In genomic region chr2:156763101-156763500, GRCm38 (mm10) we compare ENCODE assay signal across 9 mouse cellular contexts. TPM values are rescaled to one million over a fixed set of nuclear protein-coding genes. Genes with fewer than 3 reads are reported as not detected.
DNase-seq lines count a peak whose midpoint lies in the region; ATAC-seq and TF ChIP-seq lines count a peak whose summit lies in the region.
"Had no signal": no experiment of that assay in that cellular context is flagged by ENCODE, and none has a peak within 500 bp of the region (broad histone marks: within the 10 kb centered on the region; RNA-seq: fewer than 3 reads in every experiment).

No protein-coding gene starts in this region.

- H3K27ac ChIP-seq in hindbrain, embryonic 13.5 days, result peak overlapping the region; percentile 23; the same call in 1 of the 2 replicates
- H3K27ac ChIP-seq in hindbrain, embryonic 11.5 days (ENCODE audit: low read depth, low read length), result no peak overlapping the region
- 0 out of 2 replicates have a peak overlapping the region, but pooled peaks have one; percentile 3 for H3K27ac ChIP-seq in ES-E14 (ENCODE audit: insufficient read depth, low read depth, low read length, poor library complexity, severe bottlenecking)
- H3K27ac ChIP-seq: liver, embryonic 14.5 days had no signal

- DNase-seq in hindbrain, embryonic 11.5 days (ENCODE audit: low spot score), result no peak
- no peak for DNase-seq in ES-E14 (ENCODE audit: low read depth, low spot score)
- peak; percentile 61 for DNase-seq in gastrocnemius, postnatal 25 days
- DNase-seq in kidney, postnatal 4 days, result peak; percentile 83 to 86
- DNase-seq in thymus, postnatal 4 days, result no peak
- no peak for DNase-seq in left cerebral cortex, postnatal 36 days (ENCODE audit: low spot score in 2 of 2)
- DNase-seq in layer of hippocampus, adult 11-12 months (ENCODE audit: low spot score), result no peak

- no peak for ATAC-seq in hindbrain, embryonic 13.5 days (ENCODE audit: low FRiP score)
- no peak for ATAC-seq in hindbrain, embryonic 11.5 days (ENCODE audit: low FRiP score)

- intact Hi-C loops in left cerebral cortex, postnatal 36 days (cut with DNase I), result loop anchor here (5.0 kb wide), 1 partner anchor 36 kb away; no protein-coding TSS in a partner anchor

- no peak overlapping the region for H3K4me2 ChIP-seq in hindbrain, embryonic 13.5 days
- H3K4me2 ChIP-seq in hindbrain, embryonic 11.5 days (replicated peaks; ENCODE audit: low read depth, low read length), result no peak overlapping the region

- no peak overlapping the region for H3K9ac ChIP-seq in hindbrain, embryonic 13.5 days
- no peak overlapping the region for H3K9ac ChIP-seq in hindbrain, embryonic 11.5 days (ENCODE audit: low read depth, low read length)
- peak overlapping the region; percentile 27; the same call in 1 of the 2 replicates for H3K9ac ChIP-seq in ES-E14 (ENCODE audit: insufficient read depth, low read depth, low read length, poor library complexity, severe bottlenecking)
- H3K9ac ChIP-seq: liver, embryonic 14.5 days had no signal

- H3K27me3 ChIP-seq in hindbrain, embryonic 13.5 days, result no peaks in the 10 kb centered on the region
- H3K27me3 ChIP-seq in hindbrain, embryonic 11.5 days (ENCODE audit: control insufficient read depth, insufficient read depth, low read length), result no peaks in the 10 kb centered on the region

- H3K4me3 ChIP-seq in hindbrain, embryonic 13.5 days, result no peak overlapping the region
- H3K4me3 ChIP-seq in hindbrain, embryonic 11.5 days (ENCODE audit: low read depth, low read length), result no peak overlapping the region
- H3K4me3 ChIP-seq in ES-E14 (ENCODE audit: insufficient read depth in 1 of 2, low read depth in 1 of 2, low read length in 2 of 2, poor library complexity in 1 of 2, severe bottlenecking in 1 of 2), result peak overlapping the region; percentile 9 to 13; a peak in 2 of 4 replicates

- H3K36me3 ChIP-seq in hindbrain, embryonic 13.5 days, result peaks cover 69% of the 10 kb centered on the region
- peaks cover 24% of the 10 kb centered on the region for H3K36me3 ChIP-seq in hindbrain, embryonic 11.5 days (ENCODE audit: control insufficient read depth, insufficient read depth, low read length)
- peaks cover 31% of the 10 kb centered on the region for H3K36me3 ChIP-seq in ES-E14 (ENCODE audit: control insufficient read depth, insufficient read depth, low read length, poor library complexity, severe bottlenecking)

- H3K4me1 ChIP-seq in hindbrain, embryonic 13.5 days (replicated peaks), result no peaks in the 10 kb centered on the region
- no peaks in the 10 kb centered on the region for H3K4me1 ChIP-seq in hindbrain, embryonic 11.5 days (replicated peaks; ENCODE audit: control insufficient read depth, insufficient read depth, low read length)
- H3K4me1 ChIP-seq in ES-E14 (ENCODE audit: control insufficient read depth in 2 of 2, insufficient read depth in 2 of 2, low read length in 2 of 2, poor library complexity in 1 of 2), result peaks cover 0 to 5% of the 10 kb centered on the region in 2 experiments; a peak in 2 of 4 replicates

- in situ Hi-C loops in ES-E14 (cut with MboI; ENCODE audit: low sequenced_read_pairs in 2 of 2, unreplicated experiment in 2 of 2), result no loop called here

- H3K9me3 ChIP-seq in hindbrain, embryonic 13.5 days, result no peaks in the 10 kb centered on the region; the same call in 1 of the 2 replicates
- H3K9me3 ChIP-seq in hindbrain, embryonic 11.5 days (ENCODE audit: control insufficient read depth, low read length), result peaks cover 3% of the 10 kb centered on the region; the same call in 1 of the 2 replicates
- no peaks in the 10 kb centered on the region for H3K9me3 ChIP-seq in ES-E14 (ENCODE audit: control insufficient read depth, insufficient read depth, low read depth, low read length)

- WGBS in hindbrain, embryonic 13.5 days, result 81% methylated on average over 11 of the region's 11 CpGs
- 90% methylated on average over 11 of the region's 11 CpGs for WGBS in hindbrain, embryonic 11.5 days

TF ChIP-seq in ES-E14, 5 proteins besides CTCF, POLR2A, EP300 and RAD21:
- TF ChIP-seq ZC3H11A (IDR thresholded peaks at IDR 0.05; ENCODE audit: borderline replicate concordance, low read depth, low read length), result no peak
- no peak for TF ChIP-seq MAFK (IDR thresholded peaks at IDR 0.05; ENCODE audit: insufficient read depth, low read depth, low read length)
- no peak for TF ChIP-seq HCFC1 (IDR thresholded peaks at IDR 0.05; ENCODE audit: borderline replicate concordance, insufficient read depth, low read length)
- no peak for TF ChIP-seq ZNF384 (IDR thresholded peaks at IDR 0.05; ENCODE audit: low read depth, low read length)
- TF ChIP-seq CHD2 (IDR thresholded peaks at IDR 0.05; ENCODE audit: low read depth, low read length), result no peak
TF ChIP-seq in ES-E14: peak in this region for 0.

RNA-seq across cellular contexts. Expression of gene Myl9, which starts 12.1 kb away (rescaled TPM):
- polyA plus RNA-seq in hindbrain, embryonic 13.5 days (2015; fragmentation: Nextera tagmentation; extraction: Ambion mirVana), result 39.1 and 53.3 TPM in 2 replicates
- polyA plus RNA-seq in hindbrain, embryonic 11.5 days (2014; fragmentation: Nextera tagmentation; extraction: Ambion mirVana), result 96.1 and 133 TPM in 2 replicates
- 30.7 and 77.7 TPM in 2 replicates for total RNA-seq in ES-E14 (2012; rRNA removed)
- 10 to 100 TPM; 63.4 to 81.7 TPM for total RNA-seq in gastrocnemius, postnatal 25 days (2021)
- 10 to 100 TPM; 16.6 to 16.9 TPM for total RNA-seq in left cerebral cortex, postnatal 36 days (2021)

Comparison
In these comparisons a context has a peak if more than half of its experiments do, and no peak if none do; other contexts are left out.
1. H3K4me3 ChIP-seq: peak in ES-E14 (2 of 2); none in hindbrain, embryonic 13.5 days (single experiment) and hindbrain, embryonic 11.5 days (single experiment).
2. DNase-seq: peak in gastrocnemius, postnatal 25 days (single experiment) and kidney, postnatal 4 days (2 of 2); none in hindbrain, embryonic 11.5 days (single experiment), ES-E14 (single experiment), thymus, postnatal 4 days (single experiment), left cerebral cortex, postnatal 36 days (0 of 2) and layer of hippocampus, adult 11-12 months (single experiment).